Mouse (Mus musculus) forebrain, embryonic 10.5 days (tissue): ENCODE data around the gene Abi3. TPM values are rescaled to one million over a fixed set of nuclear protein-coding genes. Genes with fewer than 3 reads are reported as not detected.

ENCODE experiments used
- DNase-seq: peaks from one replicate; pipeline ENCODE4 v3.0.0-alpha.2; 2017; ENCODE audit warnings: low spot score; ENCODE audit errors: extremely low spot score
- H3K27ac ChIP-seq: fragments of 300-500 bp; sonication (generic); 2 replicates; pipeline ENCODE4 v1.5.1; 2016; ENCODE audit warnings: mild to moderate bottlenecking
- H3K27me3 ChIP-seq: fragments of 300-500 bp; sonication (generic); 2 replicates; pipeline ENCODE4 v1.6.1; 2016; ENCODE audit warnings: mild to moderate bottlenecking; ENCODE audit not compliant: poor library complexity, severe bottlenecking
- H3K36me3 ChIP-seq: fragments of 300-500 bp; sonication (generic); replicated peaks from 2 replicates; pipeline ENCODE4 v1.6.1; 2016; ENCODE audit warnings: mild to moderate bottlenecking, moderate library complexity
- H3K4me1 ChIP-seq: fragments of 300-500 bp; sonication (generic); 2 replicates; pipeline ENCODE4 v1.6.1; 2016
- H3K4me3 ChIP-seq: fragments of 300-500 bp; sonication (generic); 2 replicates; pipeline ENCODE4 v1.5.1; 2016; ENCODE audit warnings: mild to moderate bottlenecking, moderate library complexity
- H3K9me3 ChIP-seq: fragments of 300-500 bp; sonication (generic); 2 replicates; pipeline ENCODE4 v1.6.1; 2016; ENCODE audit warnings: mild to moderate bottlenecking, moderate library complexity
- WGBS: fragments of 180-500 bp; shearing (Covaris S2); methylation state at CpG from one replicate; pipeline ENCODE4 v1.1.7; 2016; 5-methylcytosine and 5-hydroxymethylcytosine counted together
- polyA plus RNA-seq: library from polyadenylated mRNA; unstranded; fragments of >200 nt; fragmentation: Nextera tagmentation; extraction: Ambion mirVana; gene quantifications from 2 replicates; pipeline ENCODE4 v1.2.1, GENCODE M21; 2016

Abi3 gene
- polyA plus RNA-seq, 1 experiment from 2014 or later = 2.3 TPM

DNA sequence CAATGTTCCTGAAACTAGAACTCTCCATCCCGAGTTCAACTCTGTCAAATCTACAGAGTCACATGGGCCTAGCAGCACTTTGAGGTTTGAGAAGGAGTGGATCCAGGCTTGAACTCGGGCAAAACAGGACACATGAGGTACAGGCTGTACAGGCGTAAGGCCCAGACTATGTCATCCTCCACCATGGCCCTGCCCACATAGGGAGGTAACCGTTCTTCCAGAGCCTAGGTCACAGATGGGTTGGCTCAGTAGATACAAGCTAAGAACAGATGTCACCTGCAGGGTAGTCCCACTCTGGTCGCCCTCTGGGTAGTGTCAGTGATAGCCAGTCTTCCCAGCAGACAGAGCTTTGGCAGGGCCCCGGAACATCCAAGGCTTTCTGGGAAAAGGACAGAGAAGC, 55.8 kb downstream of the Abi3 start:
- WGBS = 92% methylated on average over 6 of the region's 6 CpGs

DNA sequence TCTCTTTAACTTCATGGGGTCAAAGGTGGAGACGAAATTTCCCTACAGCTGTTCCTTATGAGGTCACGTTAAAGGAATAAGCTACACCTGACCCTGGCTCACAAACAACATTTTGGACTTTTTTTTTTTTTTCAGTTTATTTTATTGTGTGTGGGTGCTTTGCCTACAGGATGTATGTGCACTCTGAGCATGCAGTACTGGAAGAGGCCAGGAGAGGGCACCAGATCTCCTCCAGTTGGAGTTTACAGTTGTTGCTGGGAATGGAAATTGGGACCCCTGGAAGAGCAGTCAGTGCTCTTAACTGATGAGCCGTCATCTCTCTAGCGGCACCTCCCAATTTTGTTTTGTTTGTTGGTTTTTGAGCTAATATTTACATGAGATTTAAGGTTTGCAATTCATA, 56.6 kb downstream of the Abi3 start:
- 91% methylated on average over 4 of the region's 4 CpGs for WGBS
- no peaks in the 10 kb centered on the region for H3K27me3 ChIP-seq
- no peak for DNase-seq

More for the DNA sequence above, 55.8 kb downstream of the Abi3 start:
- Histone ChIP-seq H3K9me3 (peaks cover 5% of the 10 kb centered on the region; the same call in 1 of the 2 replicates), H3K27ac (no peak overlapping the region), H3K27me3 (no peaks in the 10 kb centered on the region), H3K4me1 (no peaks in the 10 kb centered on the region), H3K4me3 (no peak overlapping the region), H3K36me3 (no peaks in the 10 kb centered on the region)
- no peak for DNase-seq

DNA sequence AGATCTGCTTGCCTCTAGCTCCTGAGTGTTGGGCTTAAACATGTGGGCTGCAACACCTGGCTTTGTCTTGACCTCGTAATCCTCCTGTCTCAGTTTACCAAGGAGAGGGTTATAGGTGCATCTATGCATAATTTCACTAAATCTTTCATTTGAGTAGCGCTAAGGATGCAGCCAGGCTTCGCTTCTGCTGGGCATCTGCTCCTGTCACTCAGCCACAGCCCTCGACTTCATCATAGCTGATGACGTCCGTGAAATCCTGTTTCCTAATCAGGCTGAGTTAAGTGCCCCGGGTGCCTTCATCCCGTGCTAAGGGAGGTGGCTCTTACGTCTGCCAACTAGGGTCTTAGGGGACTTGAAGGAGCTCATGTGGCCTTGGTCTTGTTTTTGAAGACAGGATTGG, 58.3 kb downstream of the Abi3 start:
- DNase-seq = no peak
- no peak overlapping the region for H3K4me3 ChIP-seq
- peaks cover 5% of the 10 kb centered on the region; the same call in 1 of the 2 replicates for H3K9me3 ChIP-seq
- no peak overlapping the region for H3K27ac ChIP-seq
- WGBS = 88% methylated on average over 9 of the region's 9 CpGs
- no peaks in the 10 kb centered on the region for H3K36me3 ChIP-seq
- no peaks in the 10 kb centered on the region for H3K4me1 ChIP-seq
- H3K27me3 ChIP-seq = no peaks in the 10 kb centered on the region

More for the DNA sequence above, 56.6 kb downstream of the Abi3 start:
- Histone ChIP-seq H3K4me1 (no peaks in the 10 kb centered on the region), H3K36me3 (no peaks in the 10 kb centered on the region), H3K27ac (no peak overlapping the region), H3K9me3 (peaks cover 5% of the 10 kb centered on the region; the same call in 1 of the 2 replicates), H3K4me3 (no peak overlapping the region)

DNA sequence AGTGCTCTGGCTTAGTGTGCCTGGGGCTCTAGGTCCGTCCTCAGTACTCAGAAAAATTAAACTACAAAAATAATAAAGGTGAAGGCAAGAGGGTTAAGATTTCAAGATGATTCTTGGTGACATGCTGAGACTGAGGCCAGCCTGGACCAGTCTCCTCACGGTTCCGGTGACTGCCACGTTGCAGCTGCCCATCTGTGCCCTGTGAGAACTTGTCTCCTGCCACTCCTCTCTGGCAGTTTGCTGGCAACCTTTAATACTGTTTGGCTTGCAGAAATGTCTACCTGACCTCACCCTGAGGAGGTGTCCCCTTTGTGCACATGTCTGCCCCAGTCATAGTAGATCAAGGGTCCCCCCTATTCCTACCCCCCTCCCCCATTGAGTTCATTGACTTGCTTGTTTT, 58.8 kb downstream of the Abi3 start:
- H3K4me1 ChIP-seq = no peaks in the 10 kb centered on the region
- H3K36me3 ChIP-seq = no peaks in the 10 kb centered on the region
- 88% methylated on average over 4 of the region's 4 CpGs for WGBS
- no peaks in the 10 kb centered on the region for H3K27me3 ChIP-seq
- H3K4me3 ChIP-seq = no peak overlapping the region
- H3K9me3 ChIP-seq = peaks cover 5% of the 10 kb centered on the region; the same call in 1 of the 2 replicates
- no peak overlapping the region for H3K27ac ChIP-seq
- no peak for DNase-seq

DNA sequence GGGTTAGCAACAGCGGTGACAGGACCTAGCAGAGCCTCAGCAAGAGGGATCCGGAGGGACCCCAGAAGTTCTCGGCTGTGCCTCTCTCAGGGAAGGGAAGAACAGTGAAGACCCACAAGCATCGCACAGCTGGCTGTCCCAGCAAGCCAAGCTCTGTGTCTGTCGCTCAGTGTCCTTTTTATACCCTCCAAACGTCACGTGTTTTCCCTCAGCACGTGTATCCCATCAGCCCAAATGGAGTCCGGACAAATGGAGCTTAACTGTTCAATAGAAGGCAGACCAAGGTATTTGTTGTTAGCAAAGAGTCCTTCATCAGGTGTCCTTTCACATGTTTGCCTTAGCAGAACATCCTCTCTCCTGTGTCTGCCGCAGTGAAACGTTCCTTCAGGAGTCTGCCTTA, 60.7 kb downstream of the Abi3 start:
- Histone ChIP-seq H3K27ac (no peak overlapping the region), H3K4me1 (no peaks in the 10 kb centered on the region), H3K27me3 (no peaks in the 10 kb centered on the region), H3K9me3 (peaks cover 5% of the 10 kb centered on the region; the same call in 1 of the 2 replicates), H3K36me3 (no peaks in the 10 kb centered on the region), H3K4me3 (no peak overlapping the region)
- WGBS = 79% methylated on average over 11 of the region's 11 CpGs
- no peak for DNase-seq

DNA sequence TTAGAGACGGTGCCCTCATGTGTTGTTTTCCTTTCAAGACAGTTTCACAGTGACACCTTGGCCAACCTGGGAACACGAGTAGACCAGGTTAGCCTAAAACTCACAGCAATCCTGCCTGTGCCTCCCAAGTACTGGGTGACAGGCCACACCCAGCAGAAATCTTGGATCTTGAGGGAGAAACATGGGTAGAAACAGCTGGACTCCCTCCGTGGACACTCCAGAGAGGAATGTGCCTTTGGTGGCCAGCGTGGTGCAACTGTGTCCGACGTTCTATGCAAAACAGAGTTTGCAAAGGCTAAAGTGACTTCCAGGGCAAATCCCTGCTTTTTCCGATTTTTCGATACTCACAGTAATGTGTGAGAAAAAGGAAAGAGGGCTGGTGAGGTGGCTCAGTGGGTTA, 61.8 kb downstream of the Abi3 start:
- no peak overlapping the region for H3K4me3 ChIP-seq
- no peaks in the 10 kb centered on the region for H3K27me3 ChIP-seq
- no peak for DNase-seq
- H3K27ac ChIP-seq = no peak overlapping the region
- WGBS = 93% methylated on average over 8 of the region's 8 CpGs
- H3K36me3 ChIP-seq = peaks cover 5% of the 10 kb centered on the region
- no peaks in the 10 kb centered on the region; the same call in 1 of the 2 replicates for H3K9me3 ChIP-seq
- H3K4me1 ChIP-seq = no peaks in the 10 kb centered on the region

Other genes starting within 250 kb of the Abi3 start
- gene Phb, start 175.5 kb downstream of the Abi3 start, polyA plus RNA-seq = 273 and 276 TPM in 2 replicates
- gene Zfp652, start 129.8 kb downstream of the Abi3 start, polyA plus RNA-seq = 16.5 and 18.7 TPM in 2 replicates
- gene B130006D01Rik, start 118.9 kb downstream of the Abi3 start, polyA plus RNA-seq = 1.4 TPM in 2 replicates
- not detected in 2 replicates for gene Phospho1, start 18.0 kb downstream of the Abi3 start, polyA plus RNA-seq
- gene Gngt2, start 5.3 kb downstream of the Abi3 start, polyA plus RNA-seq = 6.7 and 7.3 TPM in 2 replicates
- gene B4galnt2, start 72.4 kb upstream of the Abi3 start, polyA plus RNA-seq = not detected in 2 replicates
- 198 and 200 TPM in 2 replicates for gene Igf2bp1, start 163.5 kb upstream of the Abi3 start, polyA plus RNA-seq
- 0.25 TPM in 1 of 2 replicates, not detected in the other for gene Gip, start 182.1 kb upstream of the Abi3 start, polyA plus RNA-seq
- 107 and 109 TPM in 2 replicates for gene Snf8, start 192.4 kb upstream of the Abi3 start, polyA plus RNA-seq
- gene Ube2z, start 222.9 kb upstream of the Abi3 start, polyA plus RNA-seq = 27.5 TPM in 2 replicates
- 557 and 584 TPM in 2 replicates for gene Atp5g1, start 233.2 kb upstream of the Abi3 start, polyA plus RNA-seq